Mouse (Mus musculus): ENCODE measurements around the gene Pias3.

DNA sequence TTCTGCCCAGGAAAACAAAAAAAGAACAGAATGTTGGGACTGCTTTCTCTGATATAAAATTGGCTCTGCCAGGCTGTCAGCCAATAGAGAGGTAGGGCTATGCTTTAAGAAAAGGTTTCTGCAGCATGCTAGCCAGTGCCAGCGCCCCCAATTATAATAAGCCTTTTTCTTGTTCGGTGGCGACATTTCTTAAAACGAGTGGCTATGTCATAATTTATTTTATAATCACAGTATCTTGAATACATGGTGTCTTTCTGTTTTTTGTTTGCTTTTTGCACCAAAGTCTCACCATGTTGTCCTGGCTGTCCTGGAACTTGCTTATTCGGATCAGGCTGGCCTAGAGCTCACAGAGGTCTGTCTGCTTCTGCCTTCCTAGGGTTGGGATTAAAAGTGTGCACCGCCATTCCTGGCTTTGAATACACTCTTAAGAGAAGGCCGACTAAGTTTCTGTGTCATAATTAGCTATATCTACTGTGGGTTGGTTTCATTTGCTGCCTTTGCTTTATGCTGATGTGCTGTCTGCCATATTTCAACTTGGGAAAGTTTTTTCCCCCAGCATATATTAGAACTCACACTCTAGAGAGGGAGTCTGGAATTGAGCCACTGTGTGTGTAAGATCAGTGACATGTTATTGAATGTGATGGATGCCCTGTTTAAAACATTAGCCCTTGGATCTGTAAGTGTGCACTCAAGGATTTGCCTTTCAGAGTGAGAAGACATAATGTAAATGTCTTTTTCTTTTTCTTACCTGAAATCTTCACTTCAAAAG lies 32.6 kb downstream of the Pias3 start:
- TF ChIP-seq CTCF (IDR thresholded peaks at IDR 0.05; ENCODE audit: borderline replicate concordance, extremely low read depth, insufficient read depth, insufficient read length) (no peak), POLR2A (IDR thresholded peaks at IDR 0.05; ENCODE audit: borderline replicate concordance, extremely low read depth, insufficient read depth, insufficient read length, poor library complexity, severe bottlenecking) (no peak)

Measured in brain, embryonic 14.5 days (tissue).